In the genomic region with DNA sequence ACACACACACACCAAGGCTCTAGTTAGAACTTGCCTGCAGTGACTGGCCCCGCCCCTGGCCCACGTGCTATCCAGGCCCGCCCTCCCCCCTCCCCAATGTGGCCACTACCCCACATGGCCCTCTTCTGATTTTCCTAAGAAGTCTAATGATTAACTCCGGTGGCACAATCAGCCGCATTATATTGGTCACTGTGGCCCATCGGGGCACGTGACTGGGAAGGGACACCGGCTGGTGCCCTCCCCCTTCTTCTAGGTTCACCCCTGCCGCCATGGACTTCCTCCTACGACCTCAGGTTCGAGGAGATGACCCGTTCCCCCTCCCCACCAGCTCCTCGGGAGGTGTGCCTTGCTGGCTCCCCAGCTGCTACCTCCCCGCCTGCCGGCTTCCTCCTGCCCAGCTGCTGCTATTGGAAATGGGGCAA, we compare ENCODE assay signal across 8 mouse cellular contexts. TPM values are rescaled to one million over a fixed set of nuclear protein-coding genes. Genes with fewer than 3 reads are reported as not detected.
DNase-seq lines count a peak whose midpoint lies in the region; ATAC-seq lines count a peak whose summit lies in the region.

No protein-coding gene starts in this region.

- no peaks in the 10 kb centered on the region for H3K9me3 ChIP-seq in hindbrain, embryonic 16.5 days (ENCODE audit: control insufficient read depth, low read length)
- no peaks in the 10 kb centered on the region for H3K9me3 ChIP-seq in liver, embryonic 11.5 days (ENCODE audit: control insufficient read depth, low read length)
- no peaks in the 10 kb centered on the region for H3K9me3 ChIP-seq in neural tube, embryonic 13.5 days

- peak overlapping the region; percentile 27; the same call in 1 of the 2 replicates for H3K4me2 ChIP-seq in hindbrain, embryonic 16.5 days (ENCODE audit: low read length)
- peak overlapping the region; percentile 90 for H3K4me2 ChIP-seq in liver, embryonic 11.5 days
- peak overlapping the region; percentile 22 for H3K4me2 ChIP-seq in neural tube, embryonic 13.5 days

- 0 out of 2 replicates have a peak overlapping the region, but pooled peaks have one; percentile 18 for H3K9ac ChIP-seq in hindbrain, embryonic 16.5 days (ENCODE audit: low read depth, low read length)
- no peak overlapping the region for H3K9ac ChIP-seq in liver, embryonic 11.5 days (ENCODE audit: low read depth, low read length)
- H3K9ac ChIP-seq in neural tube, embryonic 13.5 days: peak overlapping the region; percentile 43

- peaks cover 3% of the 10 kb centered on the region; the same call in 1 of the 2 replicates for H3K27me3 ChIP-seq in hindbrain, embryonic 16.5 days (replicated peaks; ENCODE audit: control insufficient read depth, insufficient read depth, low read length)
- no peaks in the 10 kb centered on the region for H3K27me3 ChIP-seq in liver, embryonic 11.5 days (replicated peaks; ENCODE audit: control insufficient read depth, insufficient read depth, low read length)
- peaks cover 15% of the 10 kb centered on the region; the same call in 1 of the 2 replicates for H3K27me3 ChIP-seq in neural tube, embryonic 13.5 days

- H3K27ac ChIP-seq in hindbrain, embryonic 16.5 days (ENCODE audit: low read depth, low read length): no peak overlapping the region
- H3K27ac ChIP-seq in liver, embryonic 11.5 days (ENCODE audit: low read depth, low read length): no peak overlapping the region
- no peak overlapping the region for H3K27ac ChIP-seq in neural tube, embryonic 13.5 days (replicated peaks)

- no peak for ATAC-seq in hindbrain, embryonic 16.5 days
- ATAC-seq in liver, embryonic 11.5 days (replicated peaks; ENCODE audit: low FRiP score): no peak
- ATAC-seq in neural tube, embryonic 13.5 days (ENCODE audit: low read depth): no peak
- ATAC-seq in inflammation-experienced regulatory T-cells, adult 6 months: no peak

- H3K4me1 ChIP-seq in hindbrain, embryonic 16.5 days (ENCODE audit: control insufficient read depth, insufficient read depth, low read depth, low read length): peaks cover 26% of the 10 kb centered on the region
- peaks cover 44% of the 10 kb centered on the region for H3K4me1 ChIP-seq in liver, embryonic 11.5 days (replicated peaks; ENCODE audit: control insufficient read depth, insufficient read depth, low read length)
- peaks cover 48% of the 10 kb centered on the region for H3K4me1 ChIP-seq in neural tube, embryonic 13.5 days (replicated peaks)

- peak; percentile 90 for DNase-seq in heart, adult 11 months
- no peak for DNase-seq in heart, postnatal 4 days
- peak; percentile 58 for DNase-seq in liver, embryonic 11.5 days (ENCODE audit: low spot score)
- DNase-seq in gastrocnemius, postnatal 36 days: no peak
- DNase-seq in spleen, adult 18-20 months: no peak

- 8% methylated on average over 15 of the region's 15 CpGs for WGBS in hindbrain, embryonic 16.5 days
- 4% methylated on average over 15 of the region's 15 CpGs for WGBS in liver, embryonic 11.5 days
- WGBS in neural tube, embryonic 13.5 days: 7% methylated on average over 15 of the region's 15 CpGs

- intact Hi-C loops in gastrocnemius, postnatal 36 days (cut with DNase I): loop anchor here (2.0 kb wide), 1 partner anchor 15 kb away; no protein-coding TSS in a partner anchor

- H3K4me3 ChIP-seq in hindbrain, embryonic 16.5 days (ENCODE audit: low read length): no peak overlapping the region
- peak overlapping the region; percentile 29 for H3K4me3 ChIP-seq in liver, embryonic 11.5 days (ENCODE audit: low read depth, low read length)
- H3K4me3 ChIP-seq in neural tube, embryonic 13.5 days: no peak overlapping the region

- 0 out of 2 replicates have a peak, but pooled peaks cover 5% of the 10 kb centered on the region for H3K36me3 ChIP-seq in hindbrain, embryonic 16.5 days (ENCODE audit: control insufficient read depth, insufficient read depth, low read length)
- H3K36me3 ChIP-seq in liver, embryonic 11.5 days (ENCODE audit: control insufficient read depth, insufficient read depth, low read length): peaks cover 18% of the 10 kb centered on the region
- H3K36me3 ChIP-seq in neural tube, embryonic 13.5 days: peaks cover 35% of the 10 kb centered on the region

RNA-seq across cellular contexts. Expression of gene Slc4a2, which starts 4.4 kb away (rescaled TPM):
- 10 to 100 TPM; 63.2 to 65.7 TPM for total RNA-seq in heart, postnatal 4 days (2021)
- 29.0 and 29.8 TPM in 2 replicates for polyA plus RNA-seq in hindbrain, embryonic 16.5 days (2015; fragmentation: Nextera tagmentation; extraction: Ambion mirVana)
- 20.5 and 22.4 TPM in 2 replicates for polyA plus RNA-seq in liver, embryonic 11.5 days (2014; fragmentation: Nextera tagmentation; extraction: Ambion mirVana)
- polyA plus RNA-seq in neural tube, embryonic 13.5 days (2015; fragmentation: Nextera tagmentation; extraction: Ambion mirVana): 18.5 and 24.6 TPM in 2 replicates
- 10 to 100 TPM; 11.4 to 17.1 (median 12.4) TPM for polyA plus RNA-seq in inflammation-experienced regulatory T-cells, adult 6 months (2017; shearing (Covaris generic))
- total RNA-seq in gastrocnemius, postnatal 36 days (2021): 10 to 100 TPM; 14.7 to 15.5 TPM

RNA-seq across cellular contexts. Expression of gene Cdk5, which starts 4.7 kb away (rescaled TPM):
- total RNA-seq in heart, postnatal 4 days (2021): 10 to 100 TPM; 22.4 to 26.1 TPM
- 139 and 140 TPM in 2 replicates for polyA plus RNA-seq in hindbrain, embryonic 16.5 days (2015; fragmentation: Nextera tagmentation; extraction: Ambion mirVana)
- 25.2 and 25.9 TPM in 2 replicates for polyA plus RNA-seq in liver, embryonic 11.5 days (2014; fragmentation: Nextera tagmentation; extraction: Ambion mirVana)
- polyA plus RNA-seq in neural tube, embryonic 13.5 days (2015; fragmentation: Nextera tagmentation; extraction: Ambion mirVana): 93.2 and 102 TPM in 2 replicates
- polyA plus RNA-seq in inflammation-experienced regulatory T-cells, adult 6 months (2017; shearing (Covaris generic)): 10 to 100 TPM; 47.6 to 66.2 (median 62.8) TPM
- total RNA-seq in gastrocnemius, postnatal 36 days (2021): 10 to 100 TPM; 11.3 to 12.0 TPM

RNA-seq across cellular contexts. Expression of gene Asic3, which starts 14.8 kb away (rescaled TPM):
- total RNA-seq in heart, postnatal 4 days (2021): under 1 TPM in 1 of 2 experiments, not detected in 1; 0.19 TPM
- polyA plus RNA-seq in hindbrain, embryonic 16.5 days (2015; fragmentation: Nextera tagmentation; extraction: Ambion mirVana): 0.85 and 1.0 TPM in 2 replicates
- polyA plus RNA-seq in liver, embryonic 11.5 days (2014; fragmentation: Nextera tagmentation; extraction: Ambion mirVana): 0.19 TPM in 1 of 2 replicates, not detected in the other
- polyA plus RNA-seq in neural tube, embryonic 13.5 days (2015; fragmentation: Nextera tagmentation; extraction: Ambion mirVana): 1.8 and 3.0 TPM in 2 replicates
- not detected for polyA plus RNA-seq in inflammation-experienced regulatory T-cells, adult 6 months (2017; shearing (Covaris generic))
- total RNA-seq in gastrocnemius, postnatal 36 days (2021): under 1 TPM in 1 of 2 experiments, not detected in 1; 0.25 TPM

RNA-seq across cellular contexts. Expression of gene Fastk, which starts 17.1 kb away (rescaled TPM):
- total RNA-seq in heart, postnatal 4 days (2021): 100 to 1,000 TPM; 194 to 206 TPM
- 106 and 107 TPM in 2 replicates for polyA plus RNA-seq in hindbrain, embryonic 16.5 days (2015; fragmentation: Nextera tagmentation; extraction: Ambion mirVana)
- polyA plus RNA-seq in liver, embryonic 11.5 days (2014; fragmentation: Nextera tagmentation; extraction: Ambion mirVana): 95.1 and 101 TPM in 2 replicates
- polyA plus RNA-seq in neural tube, embryonic 13.5 days (2015; fragmentation: Nextera tagmentation; extraction: Ambion mirVana): 89.4 and 102 TPM in 2 replicates
- polyA plus RNA-seq in inflammation-experienced regulatory T-cells, adult 6 months (2017; shearing (Covaris generic)): 10 to 100 TPM; 32.1 to 63.3 (median 63.0) TPM
- 100 to 1,000 TPM; 179 to 183 TPM for total RNA-seq in gastrocnemius, postnatal 36 days (2021)

RNA-seq across cellular contexts. Expression of gene Tmub1, which starts 19.7 kb away (rescaled TPM):
- total RNA-seq in heart, postnatal 4 days (2021): 1 to 10 TPM; 8.5 to 8.7 TPM
- polyA plus RNA-seq in hindbrain, embryonic 16.5 days (2015; fragmentation: Nextera tagmentation; extraction: Ambion mirVana): 61.7 and 63.1 TPM in 2 replicates
- 12.3 and 12.4 TPM in 2 replicates for polyA plus RNA-seq in liver, embryonic 11.5 days (2014; fragmentation: Nextera tagmentation; extraction: Ambion mirVana)
- polyA plus RNA-seq in neural tube, embryonic 13.5 days (2015; fragmentation: Nextera tagmentation; extraction: Ambion mirVana): 51.2 TPM in 2 replicates
- 10 to 100 TPM; 50.9 to 68.9 (median 59.0) TPM for polyA plus RNA-seq in inflammation-experienced regulatory T-cells, adult 6 months (2017; shearing (Covaris generic))
- total RNA-seq in gastrocnemius, postnatal 36 days (2021): 10 to 100 TPM; 14.9 to 15.8 TPM

Comparison
In these comparisons a context has a peak if more than half of its experiments do, and no peak if none do; other contexts are left out.
1. DNase-seq: peak in heart, adult 11 months (single experiment) and liver, embryonic 11.5 days (single experiment); none in heart, postnatal 4 days (single experiment), gastrocnemius, postnatal 36 days (0 of 2) and spleen, adult 18-20 months (0 of 2).
2. H3K4me2 ChIP-seq: peak in every context shown above with its lines; median percentile 90 in liver, embryonic 11.5 days; 27 in hindbrain, embryonic 16.5 days; 22 in neural tube, embryonic 13.5 days.